Mouse (Mus musculus): ENCODE results near the gene Gm10065. TPM values are rescaled to one million over a fixed set of nuclear protein-coding genes. Genes with fewer than 3 reads are reported as not detected.
"Not testable (repeated sequence)": the region's sequence is repeated elsewhere in the genome, so short reads cannot be mapped to it uniquely, and the experiment has no call there.

The Gm10065 gene
- polyA plus RNA-seq (2012; fragmentation: generic; extraction: Trizol) = not detected
- long read RNA-seq, experiment 1 = 0 reads
- long read RNA-seq, experiment 2 = 0 reads

DNA sequence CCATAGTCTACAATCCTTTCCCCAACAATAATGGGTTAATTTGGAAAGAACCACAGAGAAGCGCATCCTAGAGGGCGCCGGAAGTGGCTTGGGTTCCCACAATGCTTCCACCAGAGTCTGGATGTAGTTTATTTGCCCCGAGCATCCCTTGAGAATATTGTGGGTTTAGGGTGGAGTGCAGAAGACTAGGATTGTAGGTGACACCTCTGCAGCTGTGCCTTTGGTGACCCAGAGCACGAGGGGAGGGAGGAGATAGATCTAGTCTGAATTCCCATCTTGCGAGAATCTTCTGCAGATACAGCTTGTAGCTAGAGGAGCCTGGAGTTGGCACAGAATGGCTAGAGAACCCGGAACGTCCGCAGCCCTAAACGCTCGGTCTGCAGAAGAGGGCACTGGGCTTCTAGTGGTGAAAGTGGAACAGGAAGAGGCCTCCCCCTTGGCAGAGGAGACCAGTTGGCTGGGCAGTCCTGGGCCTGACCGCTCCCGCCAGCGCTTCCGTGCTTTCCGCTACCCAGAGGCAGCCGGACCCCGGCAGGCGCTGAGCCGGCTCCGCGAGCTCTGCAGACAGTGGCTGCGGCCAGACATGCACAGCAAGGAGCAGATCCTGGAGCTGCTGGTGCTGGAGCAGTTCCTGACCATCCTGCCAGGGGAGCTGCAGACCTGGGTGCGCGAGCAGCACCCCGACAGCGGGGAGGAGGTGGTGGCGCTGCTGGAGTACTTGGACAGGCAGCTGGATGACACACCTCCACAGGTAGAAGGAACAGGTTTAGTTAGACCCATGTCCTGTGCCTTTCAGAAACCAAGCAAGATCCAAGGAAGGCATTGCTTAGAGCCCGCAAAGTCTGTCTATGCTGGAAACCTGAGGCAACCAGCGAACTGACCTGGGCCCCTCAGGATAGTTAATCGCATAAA is at the start of gene Gm10065, which contains the start of gene Zkscan4:
Gene Gm10065, minus strand, starts transcription at position 683 of the 912 bp plus-strand sequence.
Gene Zkscan4, plus strand, starts transcription at position 149 of the 912 bp plus-strand sequence.
- not testable (repeated sequence) for H3ac ChIP-seq (ENCODE audit: control insufficient read depth, insufficient read length, low read depth); H3K27me3 ChIP-seq (ENCODE audit: control insufficient read depth, insufficient read depth, insufficient read length); H3K79me2 ChIP-seq (ENCODE audit: control insufficient read depth, insufficient read depth); H3K36me3 ChIP-seq (ENCODE audit: control insufficient read depth, insufficient read depth); H3K79me3 ChIP-seq (ENCODE audit: low read depth); H3K4me3 ChIP-seq (ENCODE audit: insufficient read depth, poor library complexity, severe bottlenecking)

DNA sequence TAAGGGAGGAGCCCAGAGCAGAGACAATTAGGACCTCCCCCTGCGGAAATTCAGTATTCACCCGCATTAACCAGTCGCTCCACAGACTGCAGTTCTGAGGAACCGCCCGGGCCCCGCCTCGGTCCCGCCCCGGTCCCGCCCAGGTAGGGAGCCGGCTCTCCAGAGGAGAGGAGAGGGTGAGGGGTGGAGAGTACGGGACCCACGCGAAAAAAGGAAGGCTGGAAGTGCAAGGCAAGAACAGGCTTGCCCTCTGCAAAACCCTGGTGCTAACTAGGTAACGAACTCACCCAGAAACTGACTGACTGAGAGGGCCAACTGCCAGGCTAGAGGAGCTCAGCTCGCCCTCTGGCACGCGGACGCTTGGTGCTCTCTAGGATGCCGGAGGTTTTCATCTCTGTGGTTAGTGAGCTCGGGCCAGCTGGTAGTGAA is 27.0 kb upstream of the Gm10065 start:
- Histone ChIP-seq H3ac (ENCODE audit: control insufficient read depth, insufficient read length, low read depth) (peak overlapping the region; percentile 96), H3K4me3 (ENCODE audit: insufficient read depth, poor library complexity, severe bottlenecking) (peak overlapping the region; percentile 33), H3K79me2 (ENCODE audit: control insufficient read depth, insufficient read depth) (no peaks in the 10 kb centered on the region), H3K27me3 (ENCODE audit: control insufficient read depth, insufficient read depth, insufficient read length) (no peaks in the 10 kb centered on the region), H3K36me3 (ENCODE audit: control insufficient read depth, insufficient read depth) (no peaks in the 10 kb centered on the region), H3K79me3 (ENCODE audit: low read depth) (no peaks in the 10 kb centered on the region)
- TF ChIP-seq FOSL1 (IDR thresholded peaks at IDR 0.05; ENCODE audit: insufficient read depth, low read length, poor library complexity, severe bottlenecking) (no peak), MAX (IDR thresholded peaks at IDR 0.05) (no peak)

- Histone ChIP-seq H3K27me3 (ENCODE audit: control insufficient read depth, insufficient read depth, insufficient read length) (no peaks in the 10 kb centered on the region), H3K79me2 (ENCODE audit: control insufficient read depth, insufficient read depth) (no peaks in the 10 kb centered on the region), H3K36me3 (ENCODE audit: control insufficient read depth, insufficient read depth) (no peaks in the 10 kb centered on the region), H3ac (ENCODE audit: control insufficient read depth, insufficient read length, low read depth) (no peak overlapping the region), H3K79me3 (ENCODE audit: low read depth) (no peaks in the 10 kb centered on the region), H3K4me3 (ENCODE audit: insufficient read depth, poor library complexity, severe bottlenecking) (no peak overlapping the region)
- TF ChIP-seq MAX (IDR thresholded peaks at IDR 0.05) (no peak), USF1 (IDR thresholded peaks at IDR 0.05; ENCODE audit: low read depth) (no peak), MYOD1 (IDR thresholded peaks at IDR 0.05; ENCODE audit: control insufficient read depth, insufficient read length, low read depth) (no peak), CEBPB (IDR thresholded peaks at IDR 0.05; ENCODE audit: low read depth) (no peak), MYOG (IDR thresholded peaks at IDR 0.05; ENCODE audit: control insufficient read depth, extremely low read depth, insufficient read length) (no peak)
Measured at GRCm38 (mm10) chr13:21502296-21502695, 23.1 kb upstream of the Gm10065 start.

DNA sequence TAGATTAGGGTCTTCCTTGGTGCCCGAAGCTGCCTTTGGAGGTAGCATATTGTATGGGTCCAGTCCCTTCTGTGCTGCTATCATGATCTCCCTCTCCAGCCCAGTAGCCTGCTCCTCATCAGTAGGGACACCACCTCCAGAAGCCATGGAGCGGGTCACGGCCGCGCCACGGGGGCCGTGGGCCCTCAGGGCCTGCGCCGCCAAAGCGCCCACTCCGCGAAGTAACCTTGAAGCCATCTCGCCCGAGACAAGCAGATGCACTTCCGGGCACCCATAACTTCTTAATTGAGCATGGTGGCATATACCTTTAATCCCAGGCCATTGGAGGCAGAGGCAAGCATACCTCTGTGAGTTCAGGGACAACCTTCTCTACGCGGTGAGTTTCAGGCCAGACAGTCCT is 21.9 kb upstream of the Gm10065 start, which contains the start of gene Gm11273:
Gene Gm11273, minus strand, starts transcription at position 237 of the 400 bp plus-strand sequence.
- H3K36me3 ChIP-seq (ENCODE audit: control insufficient read depth, insufficient read depth); H3K27me3 ChIP-seq (ENCODE audit: control insufficient read depth, insufficient read depth, insufficient read length); H3K79me2 ChIP-seq (ENCODE audit: control insufficient read depth, insufficient read depth); H3K4me3 ChIP-seq (ENCODE audit: insufficient read depth, poor library complexity, severe bottlenecking); H3K79me3 ChIP-seq (ENCODE audit: low read depth); H3ac ChIP-seq (ENCODE audit: control insufficient read depth, insufficient read length, low read depth): not testable (repeated sequence)

DNA sequence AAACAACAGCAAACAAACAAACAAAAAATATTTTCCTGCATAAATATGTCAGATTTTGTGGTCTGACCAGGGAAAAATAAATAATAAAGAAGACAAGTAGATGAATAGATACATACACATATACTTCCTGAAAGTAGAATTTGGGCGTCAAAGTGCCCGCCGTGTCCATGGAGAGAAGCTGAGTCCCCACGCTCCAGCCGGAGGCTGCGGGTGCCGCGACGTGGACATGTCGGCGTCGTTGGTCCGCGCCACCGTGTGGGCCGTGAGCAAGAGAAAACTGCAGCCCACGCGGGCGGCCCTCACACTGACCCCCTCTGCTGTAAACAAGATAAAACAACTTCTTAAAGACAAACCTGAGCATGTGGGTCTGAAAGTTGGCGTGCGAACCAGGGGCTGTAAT is 15.8 kb upstream of the Gm10065 start, which contains the start of gene AK157302:
Gene AK157302, plus strand, starts transcription at position 144 of the 400 bp plus-strand sequence.
- H3K27me3 ChIP-seq (ENCODE audit: control insufficient read depth, insufficient read depth, insufficient read length) = no peaks in the 10 kb centered on the region
- H3K36me3 ChIP-seq (ENCODE audit: control insufficient read depth, insufficient read depth) = no peaks in the 10 kb centered on the region
- no peaks in the 10 kb centered on the region for H3K79me2 ChIP-seq (ENCODE audit: control insufficient read depth, insufficient read depth)
- no peaks in the 10 kb centered on the region for H3K79me3 ChIP-seq (ENCODE audit: low read depth)
- TF ChIP-seq CTCF (IDR thresholded peaks at IDR 0.05; ENCODE audit: control insufficient read depth, insufficient read depth, insufficient read length) (no peak), MYOG (IDR thresholded peaks at IDR 0.05; ENCODE audit: control insufficient read depth, extremely low read depth, insufficient read length) (no peak), MAX (IDR thresholded peaks at IDR 0.05) (no peak), MYOD1 (IDR thresholded peaks at IDR 0.05; ENCODE audit: control insufficient read depth, insufficient read length, low read depth) (no peak), CEBPB (IDR thresholded peaks at IDR 0.05; ENCODE audit: low read depth) (no peak), FOSL1 (IDR thresholded peaks at IDR 0.05; ENCODE audit: insufficient read depth, low read length, poor library complexity, severe bottlenecking) (no peak), USF1 (IDR thresholded peaks at IDR 0.05; ENCODE audit: low read depth) (no peak)
- no peak within 1 kb of the TSS for H3ac ChIP-seq (ENCODE audit: control insufficient read depth, insufficient read length, low read depth)
- no peak within 1 kb of the TSS for H3K4me3 ChIP-seq (ENCODE audit: insufficient read depth, poor library complexity, severe bottlenecking)

- no peaks in the 10 kb centered on the region for H3K36me3 ChIP-seq (ENCODE audit: control insufficient read depth, insufficient read depth)
- TF ChIP-seq USF1 (IDR thresholded peaks at IDR 0.05; ENCODE audit: low read depth) (no peak), MAX (IDR thresholded peaks at IDR 0.05) (no peak), CEBPB (IDR thresholded peaks at IDR 0.05; ENCODE audit: low read depth) (no peak), FOSL1 (IDR thresholded peaks at IDR 0.05; ENCODE audit: insufficient read depth, low read length, poor library complexity, severe bottlenecking) (no peak), MYOD1 (IDR thresholded peaks at IDR 0.05; ENCODE audit: control insufficient read depth, insufficient read length, low read depth) (no peak), CTCF (IDR thresholded peaks at IDR 0.05; ENCODE audit: control insufficient read depth, insufficient read depth, insufficient read length) (no peak), MYOG (IDR thresholded peaks at IDR 0.05; ENCODE audit: control insufficient read depth, extremely low read depth, insufficient read length) (no peak)
- no peaks in the 10 kb centered on the region for H3K79me2 ChIP-seq (ENCODE audit: control insufficient read depth, insufficient read depth)
Measured at GRCm38 (mm10) chr13:21492847-21493246, 13.6 kb upstream of the Gm10065 start.

More at GRCm38 (mm10) chr13:21492847-21493246, 13.6 kb upstream of the Gm10065 start:
- no peaks in the 10 kb centered on the region for H3K79me3 ChIP-seq (ENCODE audit: low read depth)
- no peak overlapping the region for H3K4me3 ChIP-seq (ENCODE audit: insufficient read depth, poor library complexity, severe bottlenecking)
- H3K27me3 ChIP-seq (ENCODE audit: control insufficient read depth, insufficient read depth, insufficient read length) = no peaks in the 10 kb centered on the region
- no peak overlapping the region for H3ac ChIP-seq (ENCODE audit: control insufficient read depth, insufficient read length, low read depth)
